14 mouse cellular contexts compared by ENCODE assay signal in the genomic region with DNA sequence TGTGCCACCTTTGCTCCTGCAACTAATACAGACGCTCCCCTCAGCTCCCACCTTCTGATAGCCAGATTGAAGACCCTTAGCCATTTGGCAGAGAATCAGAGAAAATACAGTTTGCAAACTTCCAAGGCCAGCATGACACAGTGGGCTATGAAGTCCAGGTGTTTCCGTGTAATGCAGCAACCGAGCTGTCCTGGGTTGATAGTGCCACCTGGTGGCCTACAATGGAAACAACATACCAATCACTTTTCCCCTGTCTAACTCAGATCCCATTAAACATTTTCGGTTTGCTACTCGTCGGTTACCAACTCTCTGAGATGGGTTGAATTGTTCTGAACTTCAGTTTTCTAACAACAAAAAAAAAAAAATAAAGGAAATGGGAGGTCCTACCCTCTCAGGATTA. TPM values are rescaled to one million over a fixed set of nuclear protein-coding genes. Genes with fewer than 3 reads are reported as not detected.
A peak's percentile ranks its signal among the peaks of the same experiment; 100 is the strongest.
DNase-seq lines count a peak whose midpoint lies in the region; ATAC-seq and TF ChIP-seq lines count a peak whose summit lies in the region.
"Had no signal": no experiment of that assay in that cellular context is flagged by ENCODE, and none has a peak within 500 bp of the region (broad histone marks: within the 10 kb centered on the region; RNA-seq: fewer than 3 reads in every experiment).

No protein-coding gene starts in this region.

- no peak for ATAC-seq in midbrain, embryonic 14.5 days (ENCODE audit: low FRiP score, low TSS enrichment)
- ATAC-seq: midbrain, embryonic 13.5 days had no signal

- H3K27ac ChIP-seq in left cerebral cortex, adult 2 months, result no peak overlapping the region
- H3K27ac ChIP-seq in midbrain, embryonic 14.5 days (replicated peaks; ENCODE audit: low read depth, low read length), result no peak overlapping the region
- H3K27ac ChIP-seq: heart, embryonic 10.5 days; limb, embryonic 13.5 days; midbrain, embryonic 13.5 days had no signal

- no peaks in the 10 kb centered on the region for H3K4me1 ChIP-seq in E14TG2a.4 (replicated peaks; ENCODE audit: low read depth, low read length)
- H3K4me1 ChIP-seq in midbrain, embryonic 14.5 days (ENCODE audit: control insufficient read depth, insufficient read depth, low read length), result no peaks in the 10 kb centered on the region
- H3K4me1 ChIP-seq: heart, embryonic 10.5 days; limb, embryonic 13.5 days; midbrain, embryonic 13.5 days had no signal

- H3K9me3 ChIP-seq in E14TG2a.4 (ENCODE audit: low read length), result peaks cover 13% of the 10 kb centered on the region; the same call in 1 of the 2 replicates
- H3K9me3 ChIP-seq in midbrain, embryonic 14.5 days (ENCODE audit: control insufficient read depth, low read length), result no peaks in the 10 kb centered on the region; the same call in 1 of the 2 replicates

- peak; percentile 20; the same call in 1 of the 2 replicates for TF ChIP-seq CTCF in left cerebral cortex, adult 2 months (IDR thresholded peaks at IDR 0.05)
- peak; percentile 52 for TF ChIP-seq CTCF in E14TG2a.4 (conservative IDR thresholded peaks at IDR 0.05; ENCODE audit: low read length)

- no peak overlapping the region for H3K4me3 ChIP-seq in left cerebral cortex, adult 2 months
- H3K4me3 ChIP-seq in E14TG2a.4 (replicated peaks; ENCODE audit: low read length), result no peak overlapping the region
- no peak overlapping the region for H3K4me3 ChIP-seq in midbrain, embryonic 14.5 days (replicated peaks; ENCODE audit: low read depth, low read length)
- H3K4me3 ChIP-seq: heart, embryonic 10.5 days; limb, embryonic 13.5 days; midbrain, embryonic 13.5 days had no signal

- no peak overlapping the region for H3K4me2 ChIP-seq in midbrain, embryonic 14.5 days (ENCODE audit: low read length)
- H3K4me2 ChIP-seq: limb, embryonic 13.5 days; midbrain, embryonic 13.5 days had no signal

- no peaks in the 10 kb centered on the region for H3K36me3 ChIP-seq in E14TG2a.4 (ENCODE audit: insufficient read depth, low read length)
- H3K36me3 ChIP-seq in midbrain, embryonic 14.5 days (ENCODE audit: control insufficient read depth, insufficient read depth, low read length), result no peaks in the 10 kb centered on the region
- H3K36me3 ChIP-seq: heart, embryonic 10.5 days; limb, embryonic 13.5 days had no signal

- intact Hi-C loops in left cerebral cortex, adult 2 months (cut with DNase I), result no loop called here

- no peak for DNase-seq in left cerebral cortex, adult 2 months (ENCODE audit: extremely low spot score in 1 of 2, low spot score in 2 of 2)
- DNase-seq in left cerebral cortex, adult 8-10 months (ENCODE audit: low spot score in 2 of 2), result no peak
- DNase-seq in A20 (ENCODE audit: low read depth, low spot score), result peak; percentile 4
- DNase-seq in ZHBTc4 (ENCODE audit: low read depth, low spot score), result peak; percentile 66
- no peak for DNase-seq in thymus, postnatal 36 days
- DNase-seq in midbrain, embryonic 14.5 days, result no peak
- DNase-seq: adrenal gland, postnatal 14 days; kidney, postnatal 36 days; lung, postnatal 14 days; thymus, postnatal 25 days had no signal

- WGBS in midbrain, embryonic 14.5 days, result 87% methylated on average over 6 of the region's 6 CpGs

- peaks cover under 1% of the 10 kb centered on the region; the same call in 1 of the 2 replicates for H3K27me3 ChIP-seq in E14TG2a.4 (ENCODE audit: insufficient read depth, low read length)
- H3K27me3 ChIP-seq in midbrain, embryonic 14.5 days (ENCODE audit: control insufficient read depth, insufficient read depth, low read length), result no peaks in the 10 kb centered on the region
- H3K27me3 ChIP-seq: limb, embryonic 13.5 days; midbrain, embryonic 13.5 days had no signal

- H3K9ac ChIP-seq in midbrain, embryonic 14.5 days (replicated peaks; ENCODE audit: low read length), result no peak overlapping the region
- H3K9ac ChIP-seq: limb, embryonic 13.5 days; midbrain, embryonic 13.5 days had no signal

RNA-seq across cellular contexts. Expression of a gene that starts 59.7 kb away (rescaled TPM):
- total RNA-seq in left cerebral cortex, adult 2 months (2021), result 100 to 1,000 TPM; 344 to 347 TPM
- 100 to 1,000 TPM; 389 to 421 (median 396) TPM for total RNA-seq in left cerebral cortex, adult 8-10 months (2022)
- 492 and 536 TPM in 2 replicates for polyA plus RNA-seq in midbrain, embryonic 14.5 days (2014; fragmentation: Nextera tagmentation; extraction: Ambion mirVana)

Comparison
In these comparisons a context has a peak if more than half of its experiments do, and no peak if none do; other contexts are left out.
1. DNase-seq: peak in A20 (single experiment) and ZHBTc4 (single experiment); none in left cerebral cortex, adult 2 months (0 of 2), left cerebral cortex, adult 8-10 months (0 of 2), thymus, postnatal 36 days (0 of 2) and midbrain, embryonic 14.5 days (single experiment).